ENCODE assay signal across 30 mouse cellular contexts in the genomic region with DNA sequence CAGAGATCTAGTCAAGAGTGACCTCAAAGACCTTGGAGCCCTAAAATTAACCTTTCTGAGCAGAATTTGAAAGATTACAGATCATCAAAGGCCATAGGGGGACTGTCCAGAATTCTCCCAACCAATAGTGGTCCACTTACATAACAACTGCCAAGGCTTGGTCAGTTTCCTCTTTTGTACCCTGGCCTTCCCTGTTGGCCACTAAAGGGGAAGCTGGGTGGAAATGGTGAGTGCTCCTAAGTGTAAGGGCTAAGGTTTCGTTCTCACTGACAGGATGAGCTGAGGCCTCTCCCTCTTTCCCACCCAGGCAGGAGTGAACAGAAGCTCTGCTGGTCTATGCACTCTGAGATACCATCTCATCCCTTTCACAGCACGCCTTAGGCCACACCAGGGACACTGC. TPM values are rescaled to one million over a fixed set of nuclear protein-coding genes. Genes with fewer than 3 reads are reported as not detected.
"Had no signal": no experiment of that assay in that cellular context is flagged by ENCODE, and none has a peak within 500 bp of the region (broad histone marks: within the 10 kb centered on the region; RNA-seq: fewer than 3 reads in every experiment).

No protein-coding gene starts in this region.

- DNase-seq: cerebellum, adult 2 months; cerebellum, adult 8-10 months; cerebellum, adult 9-10 months; cerebellum, adult 9-11 months; cerebellum, postnatal 10 days; cerebellum, postnatal 14 days; cerebellum, postnatal 25 days; cerebellum, postnatal 36 days; embryo, embryonic 11 days; forebrain, postnatal 0 days; gastrocnemius, adult 2 months; gastrocnemius, postnatal 10 days; gastrocnemius, postnatal 14 days; gastrocnemius, postnatal 25 days; gastrocnemius, postnatal 36 days; heart, adult 11 months; heart, adult 18-20 months; heart, adult 2 months had no signal

- H3K27ac ChIP-seq: embryonic facial prominence, embryonic 10.5 days; embryonic facial prominence, embryonic 12.5 days; embryonic facial prominence, embryonic 13.5 days; embryonic facial prominence, embryonic 15.5 days; forebrain, embryonic 10.5 days; forebrain, embryonic 12.5 days; forebrain, embryonic 13.5 days; forebrain, embryonic 15.5 days; gastrocnemius, adult 2 months; heart, adult 2 months had no signal

- H3K4me1 ChIP-seq: embryonic facial prominence, embryonic 10.5 days; embryonic facial prominence, embryonic 12.5 days; embryonic facial prominence, embryonic 13.5 days; embryonic facial prominence, embryonic 15.5 days; forebrain, embryonic 10.5 days; forebrain, embryonic 12.5 days; forebrain, embryonic 13.5 days; forebrain, embryonic 15.5 days had no signal

- H3K4me3 ChIP-seq: embryonic facial prominence, embryonic 10.5 days; embryonic facial prominence, embryonic 12.5 days; embryonic facial prominence, embryonic 13.5 days; embryonic facial prominence, embryonic 15.5 days; erythroblast, embryonic 14.5 days; forebrain, embryonic 10.5 days; forebrain, embryonic 12.5 days; forebrain, embryonic 13.5 days; forebrain, embryonic 15.5 days; gastrocnemius, adult 2 months; heart, adult 2 months had no signal

- ATAC-seq: forebrain, embryonic 13.5 days; forebrain, embryonic 14.5 days; forebrain, embryonic 15.5 days; forebrain, embryonic 16.5 days; forebrain, postnatal 0 days had no signal

- H3K9me3 ChIP-seq: embryonic facial prominence, embryonic 10.5 days; embryonic facial prominence, embryonic 12.5 days; embryonic facial prominence, embryonic 13.5 days; embryonic facial prominence, embryonic 15.5 days; forebrain, embryonic 10.5 days; forebrain, embryonic 12.5 days; forebrain, embryonic 13.5 days; forebrain, embryonic 15.5 days had no signal

- H3K27me3 ChIP-seq: embryonic facial prominence, embryonic 12.5 days; embryonic facial prominence, embryonic 13.5 days; embryonic facial prominence, embryonic 15.5 days; forebrain, embryonic 12.5 days; forebrain, embryonic 13.5 days; forebrain, embryonic 15.5 days had no signal

- H3K36me3 ChIP-seq: embryonic facial prominence, embryonic 10.5 days; embryonic facial prominence, embryonic 12.5 days; embryonic facial prominence, embryonic 13.5 days; embryonic facial prominence, embryonic 15.5 days; forebrain, embryonic 10.5 days; forebrain, embryonic 12.5 days; forebrain, embryonic 15.5 days had no signal

RNA-seq across cellular contexts. Expression of a gene that starts 33.5 kb away (rescaled TPM):
- total RNA-seq: common myeloid progenitor, adult 5-6 weeks had no signal
- polyA plus RNA-seq: erythroblast, embryonic 14.5 days had no signal
